Mouse (Mus musculus): ENCODE measurements at regions not wholly inside any gene's neighbourhood (a gene's known extent, or its start where the extent isn't known, plus 50 kb on each side); places are given as distances from the start of the nearest gene placed in this dataset.
"Not testable (repeated sequence)": the region's sequence is repeated elsewhere in the genome, so short reads cannot be mapped to it uniquely, and the experiment has no call there.

DNA sequence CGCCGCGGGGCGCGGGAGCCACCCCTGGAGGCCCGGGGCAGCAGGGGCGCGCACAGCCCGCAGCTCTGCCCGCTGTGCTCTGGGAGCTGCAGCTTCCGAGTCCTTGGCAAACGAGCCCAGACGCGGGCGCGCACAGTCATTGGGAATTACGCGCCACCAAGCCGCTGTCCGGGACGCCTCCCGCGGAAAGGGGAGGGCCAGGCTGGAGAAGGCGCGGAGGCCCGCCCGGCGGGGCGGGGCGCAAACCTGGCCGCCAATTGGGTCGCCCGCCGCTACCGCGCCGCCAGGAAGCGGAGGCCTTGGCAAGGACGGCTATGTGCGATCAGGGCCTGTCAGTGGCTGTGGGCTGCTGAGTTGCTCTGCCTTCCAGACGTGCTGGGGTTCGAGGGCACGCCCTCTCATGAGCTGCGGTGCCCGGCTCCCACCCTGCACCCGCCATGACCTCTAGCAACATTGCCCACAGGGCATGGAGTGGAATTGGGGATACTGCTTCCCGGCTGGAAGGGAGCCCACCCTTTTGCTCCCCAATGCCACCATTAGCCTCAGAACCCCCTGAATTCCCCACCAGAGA, 739.1 kb upstream of the Ywhaq start:
- peak; percentile 22 to 27 for DNase-seq
- intact Hi-C loops (cut with DNase I): not testable (repeated sequence)

DNA sequence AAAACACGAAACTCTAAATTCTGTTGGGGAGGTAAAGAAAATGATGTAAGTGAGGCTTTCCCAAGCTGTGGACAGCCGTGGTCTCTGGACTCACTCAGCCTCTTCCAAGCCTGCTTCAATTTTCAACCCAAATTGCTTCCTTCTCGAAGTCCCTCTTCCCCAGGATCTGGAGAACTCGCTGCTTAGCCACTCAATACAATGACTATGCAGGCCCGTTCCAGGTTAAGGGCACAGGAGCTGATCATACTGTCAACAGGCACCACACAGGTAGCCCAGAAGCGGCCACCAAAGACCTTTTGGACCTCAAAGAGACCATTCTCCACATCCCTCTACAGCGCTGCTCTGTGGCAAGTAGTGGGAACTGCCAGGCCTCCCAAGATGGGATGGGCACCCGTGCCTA, 737.9 kb upstream of the Ywhaq start:
- intact Hi-C loops (cut with DNase I); DNase-seq: not testable (repeated sequence)
